Mouse (Mus musculus): ENCODE measurements around the gene Vmn2r114.
"Not testable (repeated sequence)": the region's sequence is repeated elsewhere in the genome, so short reads cannot be mapped to it uniquely, and the experiment has no call there.

The Vmn2r114 gene

DNA sequence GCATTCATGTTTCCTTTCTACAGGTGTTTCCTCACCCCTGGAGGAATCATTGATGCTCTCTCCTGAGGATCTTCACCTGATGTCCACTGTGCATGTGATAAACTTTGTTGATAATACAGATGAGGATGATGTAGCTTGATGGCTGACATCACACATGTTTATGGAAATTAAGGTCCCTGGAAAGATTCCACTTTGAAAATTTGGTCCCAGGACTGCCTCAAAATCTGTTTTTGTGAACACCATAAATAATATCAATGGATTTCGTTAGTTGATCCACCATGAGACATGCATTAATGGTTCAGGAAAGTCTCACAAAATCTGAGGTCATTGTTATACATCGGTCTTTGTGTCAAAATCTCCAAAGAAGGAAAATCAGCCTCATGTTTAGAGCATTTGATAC, at the start of gene Vmn2r114:
Vmn2r114 (minus strand) TSS at position 101 of the 400 bp plus-strand sequence.
- DNase-seq (ENCODE audit: low spot score in 2 of 2): not testable (repeated sequence)

DNA sequence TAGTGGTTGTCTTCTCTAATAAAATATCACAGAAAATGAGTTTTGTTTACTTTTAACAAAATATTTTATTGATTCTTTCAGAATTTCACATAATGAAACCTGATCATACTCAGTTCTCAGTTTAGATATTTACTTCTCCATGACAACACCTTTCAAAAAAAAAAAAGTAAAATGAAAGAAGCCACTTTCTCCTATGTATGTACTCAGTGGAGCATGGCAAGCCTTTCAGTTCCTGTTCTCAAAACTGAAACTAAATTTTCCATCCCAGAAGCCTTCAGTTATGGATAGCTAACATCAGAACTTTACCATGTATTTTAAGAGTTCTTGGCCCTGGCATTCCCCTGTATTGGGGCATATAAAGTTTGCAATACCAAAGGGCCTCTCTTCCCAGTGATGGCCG, 39.3 kb upstream of the Vmn2r114 start:
- DNase-seq (ENCODE audit: low spot score in 2 of 2): no peak

DNA sequence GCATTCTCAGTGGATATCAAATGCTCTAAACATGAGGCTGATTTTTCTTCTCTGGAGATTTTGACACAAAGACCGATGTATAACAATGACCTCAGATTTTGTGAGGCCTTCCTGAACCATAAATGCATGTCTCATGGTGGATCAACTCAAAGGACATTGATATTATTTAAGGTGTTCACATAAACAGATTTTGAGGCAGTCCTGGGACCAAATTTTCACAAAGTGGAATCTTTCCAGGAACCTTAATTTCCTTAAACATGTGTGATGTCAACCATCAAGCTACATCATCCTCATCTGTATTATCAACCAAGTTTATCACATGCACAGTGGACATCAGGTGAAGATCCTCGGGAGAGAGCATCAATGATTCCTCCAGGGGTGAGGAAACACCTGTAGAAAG, 31.1 kb upstream of the Vmn2r114 start, which contains the start of gene Vmn2r115:
Vmn2r115 (plus strand) TSS at position 301 of the 400 bp plus-strand sequence.
- not testable (repeated sequence) for DNase-seq (ENCODE audit: low spot score in 2 of 2)

DNA sequence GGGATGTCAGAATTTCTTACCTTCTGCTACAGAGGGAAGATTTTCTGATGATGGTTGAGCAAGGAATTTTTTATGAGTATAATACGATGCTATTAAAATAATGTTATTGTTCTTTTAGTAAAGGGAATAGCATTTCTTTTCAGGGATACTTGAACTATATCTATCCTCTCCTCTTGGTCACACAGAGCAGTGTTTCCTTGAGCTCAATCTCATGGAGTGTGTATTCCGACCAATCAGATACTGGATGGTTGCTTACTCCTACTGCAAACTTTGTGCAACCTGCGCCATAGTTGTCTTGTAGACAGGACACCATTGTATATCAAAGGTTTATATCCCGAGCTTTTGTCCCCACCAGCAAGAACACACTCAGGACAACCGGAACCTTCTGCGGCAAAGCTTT, 18.3 kb upstream of the Vmn2r114 start:
- DNase-seq (ENCODE audit: low spot score in 2 of 2): no peak
